Mouse (Mus musculus) neutrophil, adult 65 days (primary cell): Measurements from ENCODE around the gene Tmub1. TPM values are rescaled to one million over a fixed set of nuclear protein-coding genes. Genes with fewer than 3 reads are reported as not detected.

Experiments
- total RNA-seq: library from RNA; stranded (reverse); gene quantifications from 2 replicates; pipeline ENCODE4 v1.2.4, GENCODE M21; 2023

The Tmub1 gene
- total RNA-seq: 10.6 and 10.8 TPM in 2 replicates

DNA sequence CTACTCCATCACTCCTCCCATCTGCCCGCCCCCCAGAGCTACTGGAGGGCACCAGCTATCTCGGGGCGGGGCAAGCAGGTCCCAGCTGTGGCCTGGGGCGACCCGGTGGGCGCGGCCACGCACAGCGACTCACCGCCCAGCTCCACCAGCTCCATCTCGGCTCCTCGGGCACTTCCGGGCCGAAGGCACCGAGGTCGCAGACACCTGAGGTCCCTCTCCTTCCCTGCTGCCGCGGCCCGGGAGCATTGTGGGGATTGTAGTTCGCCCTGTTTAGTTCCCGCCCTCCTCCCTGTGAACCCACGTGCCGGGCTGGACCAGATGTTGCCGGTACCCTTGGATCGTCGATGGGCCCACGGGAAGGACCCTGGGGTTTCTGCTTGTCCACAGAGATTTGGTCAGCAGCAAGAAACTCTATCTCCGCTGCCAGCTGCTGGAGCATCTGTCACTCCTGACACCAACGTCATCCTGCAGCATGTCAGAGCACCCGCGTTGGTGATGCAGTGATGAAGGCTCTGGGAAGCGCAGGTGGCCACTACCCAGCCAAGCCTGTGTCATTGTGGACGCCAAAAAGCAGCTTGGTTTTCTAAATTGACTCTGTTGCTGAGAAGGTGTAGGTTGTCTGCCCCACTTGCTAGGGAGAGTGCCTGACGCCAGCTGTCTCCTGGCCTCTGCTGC lies at the start of gene Tmub1:
TSS of gene Tmub1 (minus strand) at position 231 of the 675 bp plus-strand sequence.

GRCm38 (mm10) chr5:24452030-24452690 lies 4.5 kb upstream of the Tmub1 start, which contains the start of gene Agap3:
Agap3 (plus strand) TSS chr5:24452177.

GRCm38 (mm10) chr5:24444746-24445427 lies 2.8 kb downstream of the Tmub1 start, which contains the start of gene Fastk:
Fastk (minus strand) TSS chr5:24445287.

DNA sequence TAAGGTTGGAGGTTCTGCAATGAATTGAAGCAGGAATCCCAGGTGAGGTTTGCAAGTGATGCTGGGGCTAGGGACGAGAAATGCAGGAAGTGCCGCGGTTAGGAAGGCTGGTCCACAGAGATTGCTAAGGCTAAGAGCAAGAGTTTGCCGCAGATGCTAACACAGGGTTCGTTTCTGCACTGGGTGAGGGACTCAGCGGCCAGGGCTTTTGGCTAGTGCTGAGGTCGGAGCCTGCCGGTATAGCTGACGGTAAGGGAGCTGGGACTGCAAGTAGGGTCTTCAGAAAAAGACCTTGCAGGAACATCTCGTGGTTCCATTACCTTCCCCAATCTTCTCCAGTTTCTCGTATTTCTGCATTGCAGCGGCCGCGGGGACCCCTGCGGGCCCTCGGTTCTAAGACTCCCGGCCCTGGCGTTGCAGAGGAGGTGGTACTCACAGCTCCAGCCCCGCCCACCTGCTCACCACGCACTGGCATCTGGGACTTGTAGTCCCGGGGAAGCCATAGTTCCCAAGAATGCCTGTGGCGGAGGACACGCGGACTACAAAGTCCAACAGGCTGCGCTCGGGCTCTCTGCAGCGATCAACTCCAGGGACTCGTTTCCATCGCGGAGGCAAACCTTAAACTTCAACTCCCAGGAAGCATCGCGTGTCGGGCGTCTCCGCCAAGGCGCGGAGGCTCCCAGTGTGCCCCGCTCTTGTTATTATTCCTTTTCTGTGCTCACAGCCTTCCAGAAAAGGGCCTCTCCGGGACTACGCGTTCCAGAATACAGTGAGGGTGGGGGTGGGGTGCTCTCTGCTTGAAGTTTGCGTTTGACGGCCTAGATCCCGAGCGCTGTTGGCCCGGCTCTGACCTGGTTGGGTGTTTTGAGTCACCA lies 24.3 kb downstream of the Tmub1 start, which contains the start of the genes Cdk5 and Slc4a2:
TSS of gene Cdk5 (minus strand) at position 402 of the 875 bp plus-strand sequence.
TSS of gene Slc4a2 (plus strand) at position 709 of the 875 bp plus-strand sequence.

DNA sequence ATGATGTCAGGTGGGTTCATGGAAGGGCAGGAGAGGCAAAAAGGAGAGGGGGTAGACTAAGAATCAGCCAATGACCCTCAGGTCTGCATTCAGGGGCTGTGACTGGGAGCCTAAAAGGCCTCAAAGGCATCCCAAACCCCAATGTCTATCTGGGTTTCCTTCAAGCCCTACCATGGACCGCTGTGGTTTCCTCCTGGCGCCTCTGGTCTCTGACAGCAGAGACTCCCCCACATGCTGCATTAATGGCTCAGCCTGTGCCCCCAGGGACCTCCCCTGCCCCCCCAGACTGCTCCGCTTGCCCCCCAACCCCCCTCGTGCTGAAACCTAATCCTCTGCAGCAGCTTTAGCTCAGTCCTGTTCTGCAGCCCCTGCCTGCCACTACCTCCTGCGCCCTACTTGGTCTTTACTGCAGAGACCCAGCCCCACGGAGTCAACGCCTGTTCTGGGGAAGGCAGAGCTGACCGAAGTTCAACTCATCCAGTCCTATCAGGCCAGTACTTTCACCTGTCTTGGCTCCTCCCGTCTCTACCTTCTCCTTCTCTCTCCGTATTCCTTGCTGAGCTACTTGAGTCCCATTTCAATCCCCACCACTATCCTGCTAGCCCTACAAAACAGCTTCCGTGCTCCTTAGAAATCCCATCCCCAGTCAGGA lies 34.5 kb downstream of the Tmub1 start, which contains the start of gene Asic3:
TSS of gene Asic3 (plus strand) at position 351 of the 652 bp plus-strand sequence.

Other genes with a start within 250 kb of the Tmub1 start
- 0.47 TPM in 1 of 2 replicates, not detected in the other for gene Kcnh2, start 96.2 kb downstream of the Tmub1 start, total RNA-seq
- gene Nos3, start 83.0 kb downstream of the Tmub1 start, total RNA-seq: not detected in 2 replicates
- gene Atg9b, start 55.7 kb downstream of the Tmub1 start, total RNA-seq: 0.88 and 1.4 TPM in 2 replicates
- 7.5 and 10.0 TPM in 2 replicates for gene Abcb8, start 54.2 kb downstream of the Tmub1 start, total RNA-seq
- gene Asic3, start 34.5 kb downstream of the Tmub1 start, total RNA-seq: not detected in 2 replicates
- 25.8 and 33.8 TPM in 2 replicates for gene Cdk5, start 24.3 kb downstream of the Tmub1 start, total RNA-seq
- gene Slc4a2, start 24.0 kb downstream of the Tmub1 start, total RNA-seq: 45.7 and 72.9 TPM in 2 replicates
- gene Fastk, start 2.6 kb downstream of the Tmub1 start, total RNA-seq: 24.9 and 28.9 TPM in 2 replicates
- 19.1 and 29.0 TPM in 2 replicates for gene Agap3, start 4.3 kb upstream of the Tmub1 start, total RNA-seq
- gene Gbx1, start 79.3 kb upstream of the Tmub1 start, total RNA-seq: not detected in 2 replicates
- gene Asb10, start 93.1 kb upstream of the Tmub1 start, total RNA-seq: not detected in 2 replicates
- gene 4931409K22Rik, start 109.0 kb upstream of the Tmub1 start, total RNA-seq: not detected in 2 replicates
- 19.1 and 28.7 TPM in 2 replicates for gene Abcf2, start 129.6 kb upstream of the Tmub1 start, total RNA-seq
- 17.2 and 24.3 TPM in 2 replicates for gene Chpf2, start 138.9 kb upstream of the Tmub1 start, total RNA-seq
- 0.16 and 0.28 TPM in 2 replicates for gene Smarcd3, start 176.6 kb upstream of the Tmub1 start, total RNA-seq
- gene Nub1, start 237.7 kb upstream of the Tmub1 start, total RNA-seq: 65.3 and 87.6 TPM in 2 replicates